Mouse (Mus musculus): ENCODE data around the gene Stc2. TPM values are rescaled to one million over a fixed set of nuclear protein-coding genes. Genes with fewer than 3 reads are reported as not detected.

Gene Stc2
- polyA plus RNA-seq, 1 experiment from 2014 or later, result 1.6 TPM

- H3K27ac ChIP-seq, result no peak overlapping the region
- H3K4me1 ChIP-seq, result no peaks in the 10 kb centered on the region
- H3K27me3 ChIP-seq, result no peaks in the 10 kb centered on the region
- H3K36me3 ChIP-seq (replicated peaks), result no peaks in the 10 kb centered on the region
- ATAC-seq (ENCODE audit: low FRiP score), result no peak
- WGBS, result 79% methylated on average over 5 of the region's 5 CpGs
- no peak overlapping the region for H3K4me2 ChIP-seq
- H3K9me3 ChIP-seq, result no peaks in the 10 kb centered on the region
- H3K9ac ChIP-seq, result no peak overlapping the region
- no peak overlapping the region for H3K4me3 ChIP-seq (replicated peaks)
Measured at GRCm38 (mm10) chr11:31382145-31382544, 12.3 kb upstream of the Stc2 start.

- ATAC-seq (ENCODE audit: low FRiP score), result no peak
- Histone ChIP-seq H3K36me3 (replicated peaks) (no peaks in the 10 kb centered on the region), H3K4me2 (no peak overlapping the region), H3K4me3 (replicated peaks) (no peak overlapping the region), H3K27me3 (peaks cover 32% of the 10 kb centered on the region), H3K9ac (no peak overlapping the region), H3K27ac (no peak overlapping the region), H3K9me3 (no peaks in the 10 kb centered on the region), H3K4me1 (peaks cover 26% of the 10 kb centered on the region)
- WGBS, result 70% methylated on average over 7 of the region's 7 CpGs
Measured at GRCm38 (mm10) chr11:31373438-31373837, 3.6 kb upstream of the Stc2 start.

- H3K4me1 ChIP-seq, result peaks cover 31% of the 10 kb centered on the region
- ATAC-seq (ENCODE audit: low FRiP score), result no peak
- no peak overlapping the region for H3K9ac ChIP-seq
- H3K4me2 ChIP-seq, result no peak overlapping the region
- no peaks in the 10 kb centered on the region for H3K36me3 ChIP-seq (replicated peaks)
- no peak overlapping the region for H3K27ac ChIP-seq
- WGBS, result 81% methylated on average over 4 of the region's 4 CpGs
- H3K4me3 ChIP-seq (replicated peaks), result no peak overlapping the region
- no peaks in the 10 kb centered on the region for H3K9me3 ChIP-seq
- H3K27me3 ChIP-seq, result peaks cover 37% of the 10 kb centered on the region
Measured at GRCm38 (mm10) chr11:31372206-31372605, 2.3 kb upstream of the Stc2 start.

GRCm38 (mm10) chr11:31371256-31371838 is 1.5 kb upstream of the Stc2 start:
- Histone ChIP-seq H3K9ac (no peak overlapping the region), H3K36me3 (replicated peaks) (no peaks in the 10 kb centered on the region), H3K9me3 (no peaks in the 10 kb centered on the region), H3K27me3 (peaks cover 41% of the 10 kb centered on the region), H3K4me2 (peak overlapping the region; percentile 98), H3K27ac (no peak overlapping the region), H3K4me3 (replicated peaks) (peak overlapping the region; percentile 55), H3K4me1 (peaks cover 31% of the 10 kb centered on the region)
- 2% methylated on average over 39 of the region's 39 CpGs for WGBS
- no peak for ATAC-seq (ENCODE audit: low FRiP score)

GRCm38 (mm10) chr11:31370436-31371230 is 759 bp upstream of the Stc2 start:
- no peak; the same call in 1 of the 2 replicates for ATAC-seq (ENCODE audit: low FRiP score)
- Histone ChIP-seq H3K27me3 (peaks cover 41% of the 10 kb centered on the region), H3K4me2 (peak overlapping the region; percentile 98), H3K4me1 (peaks cover 31% of the 10 kb centered on the region), H3K36me3 (replicated peaks) (no peaks in the 10 kb centered on the region), H3K9me3 (no peaks in the 10 kb centered on the region), H3K9ac (no peak overlapping the region), H3K4me3 (replicated peaks) (peak overlapping the region; percentile 55), H3K27ac (no peak overlapping the region)
- 2% methylated on average over 24 of the region's 24 CpGs for whole genome bisulfite sequencing

GRCm38 (mm10) chr11:31368965-31369647 is 768 bp downstream of the Stc2 start:
- ATAC-seq (ENCODE audit: low FRiP score), result peak; percentile 68
- WGBS, result under 1% methylated on average over 47 of the region's 50 CpGs
- Histone ChIP-seq H3K27me3 (peaks cover 41% of the 10 kb centered on the region), H3K9ac (peak overlapping the region; percentile 53), H3K4me3 (replicated peaks) (peak overlapping the region; percentile 55), H3K9me3 (no peaks in the 10 kb centered on the region), H3K36me3 (replicated peaks) (no peaks in the 10 kb centered on the region), H3K4me1 (peaks cover 31% of the 10 kb centered on the region), H3K4me2 (peak overlapping the region; percentile 98), H3K27ac (0 out of 2 replicates have a peak overlapping the region, but pooled peaks have one; percentile 1)

GRCm38 (mm10) chr11:31368252-31368964 is 1.5 kb downstream of the Stc2 start:
- H3K9me3 ChIP-seq, result no peaks in the 10 kb centered on the region
- ATAC-seq (ENCODE audit: low FRiP score), result peak; percentile 6; the same call in 1 of the 2 replicates
- H3K36me3 ChIP-seq (replicated peaks), result no peaks in the 10 kb centered on the region
- H3K9ac ChIP-seq, result peak overlapping the region; percentile 53; the same call in 1 of the 2 replicates
- WGBS, result under 1% methylated on average over 36 of the region's 36 CpGs
- H3K27me3 ChIP-seq, result peaks cover 39% of the 10 kb centered on the region
- H3K4me3 ChIP-seq (replicated peaks), result peak overlapping the region; percentile 55
- no peak overlapping the region for H3K27ac ChIP-seq
- H3K4me1 ChIP-seq, result peaks cover 31% of the 10 kb centered on the region
- peak overlapping the region; percentile 98 for H3K4me2 ChIP-seq

- ATAC-seq (ENCODE audit: low FRiP score), result no peak
- peaks cover 24% of the 10 kb centered on the region for H3K27me3 ChIP-seq
- WGBS, result 92% methylated on average over 4 of the region's 4 CpGs
Measured at GRCm38 (mm10) chr11:31366827-31367226, 3.0 kb downstream of the Stc2 start.

GRCm38 (mm10) chr11:31366421-31366820 is 3.5 kb downstream of the Stc2 start:
- WGBS, result 85% methylated on average over 2 of the region's 2 CpGs
- Histone ChIP-seq H3K4me2 (no peak overlapping the region), H3K9ac (no peak overlapping the region), H3K4me3 (replicated peaks) (no peak overlapping the region), H3K9me3 (no peaks in the 10 kb centered on the region), H3K27me3 (peaks cover 20% of the 10 kb centered on the region), H3K36me3 (replicated peaks) (0 out of 2 replicates have a peak, but pooled peaks cover 3% of the 10 kb centered on the region), H3K27ac (no peak overlapping the region), H3K4me1 (peaks cover 28% of the 10 kb centered on the region)
- ATAC-seq (ENCODE audit: low FRiP score), result no peak

More at GRCm38 (mm10) chr11:31366827-31367226, 3.0 kb downstream of the Stc2 start:
- Histone ChIP-seq H3K9me3 (no peaks in the 10 kb centered on the region), H3K9ac (no peak overlapping the region), H3K4me1 (peaks cover 31% of the 10 kb centered on the region), H3K27ac (no peak overlapping the region), H3K4me2 (no peak overlapping the region), H3K36me3 (replicated peaks) (0 out of 2 replicates have a peak, but pooled peaks cover 3% of the 10 kb centered on the region), H3K4me3 (replicated peaks) (no peak overlapping the region)

GRCm38 (mm10) chr11:31365981-31366380 is 3.9 kb downstream of the Stc2 start:
- no peak for ATAC-seq (ENCODE audit: low FRiP score)
- H3K9ac ChIP-seq, result no peak overlapping the region
- H3K4me3 ChIP-seq (replicated peaks), result no peak overlapping the region
- H3K9me3 ChIP-seq, result no peaks in the 10 kb centered on the region
- H3K27me3 ChIP-seq, result peaks cover 16% of the 10 kb centered on the region
- H3K4me1 ChIP-seq, result peaks cover 23% of the 10 kb centered on the region
- 98% methylated on average over 2 of the region's 2 CpGs for WGBS
- no peak overlapping the region for H3K4me2 ChIP-seq
- 0 out of 2 replicates have a peak, but pooled peaks cover 3% of the 10 kb centered on the region for H3K36me3 ChIP-seq (replicated peaks)
- H3K27ac ChIP-seq, result no peak overlapping the region

- Histone ChIP-seq H3K36me3 (replicated peaks) (0 out of 2 replicates have a peak, but pooled peaks cover 3% of the 10 kb centered on the region), H3K9ac (no peak overlapping the region), H3K9me3 (no peaks in the 10 kb centered on the region), H3K4me2 (no peak overlapping the region), H3K4me1 (peaks cover 16% of the 10 kb centered on the region), H3K27me3 (peaks cover 9% of the 10 kb centered on the region), H3K27ac (no peak overlapping the region), H3K4me3 (replicated peaks) (no peak overlapping the region)
- ATAC-seq (ENCODE audit: low FRiP score), result no peak
- WGBS, result 82% methylated on average over 8 of the region's 8 CpGs
Measured at GRCm38 (mm10) chr11:31365280-31365679, 4.6 kb downstream of the Stc2 start.

GRCm38 (mm10) chr11:31362856-31363255 is 7.0 kb downstream of the Stc2 start:
- 0 out of 2 replicates have a peak, but pooled peaks cover 3% of the 10 kb centered on the region for H3K36me3 ChIP-seq (replicated peaks)
- peaks cover 9% of the 10 kb centered on the region for H3K27me3 ChIP-seq
- no peak overlapping the region for H3K4me3 ChIP-seq (replicated peaks)
- no peak for ATAC-seq (ENCODE audit: low FRiP score)
- no peaks in the 10 kb centered on the region for H3K9me3 ChIP-seq
- no peaks in the 10 kb centered on the region for H3K4me1 ChIP-seq
- WGBS, result 88% methylated on average over 1 of the region's 1 CpGs
- no peak overlapping the region for H3K9ac ChIP-seq
- no peak overlapping the region for H3K27ac ChIP-seq
- H3K4me2 ChIP-seq, result no peak overlapping the region

All from forebrain, embryonic 12.5 days (tissue).